Mouse (Mus musculus) kidney, embryonic 16.5 days (tissue): ENCODE measurements around the gene Spaca9. TPM values are rescaled to one million over a fixed set of nuclear protein-coding genes. Genes with fewer than 3 reads are reported as not detected.

ENCODE experiments used
- ATAC-seq: fragments of 200-750 bp; cut with Nextera tagmentation; 2 replicates; pipeline ENCODE4 v1.8.0; 2017; ENCODE audit warnings: moderate TSS enrichment; ENCODE audit not compliant: low FRiP score, low TSS enrichment
- H3K27ac ChIP-seq: fragments of 300-500 bp; sonication (generic); 2 replicates; pipeline ENCODE4 v1.5.1; 2014; ENCODE audit warnings: low read length
- H3K27me3 ChIP-seq: fragments of 300-500 bp; sonication (generic); 2 replicates; pipeline ENCODE4 v1.6.1; 2014; ENCODE audit warnings: low read length, control low read depth, mixed read lengths; ENCODE audit not compliant: insufficient read depth
- H3K36me3 ChIP-seq: fragments of 300-500 bp; sonication (generic); 2 replicates; pipeline ENCODE4 v1.6.1; 2014; ENCODE audit warnings: low read length, control low read depth, mixed read lengths; ENCODE audit not compliant: insufficient read depth
- H3K4me1 ChIP-seq: fragments of 300-500 bp; sonication (generic); 2 replicates; pipeline ENCODE4 v1.6.1; 2014; ENCODE audit warnings: low read length, control low read depth, mixed read lengths; ENCODE audit not compliant: insufficient read depth
- H3K4me2 ChIP-seq: fragments of 300-500 bp; sonication (generic); replicated peaks from 2 replicates; pipeline ENCODE4 v1.6.1; 2014; ENCODE audit warnings: low read depth, low read length
- H3K4me3 ChIP-seq: fragments of 300-500 bp; sonication (generic); 2 replicates; pipeline ENCODE4 v1.5.1; 2014; ENCODE audit warnings: mild to moderate bottlenecking, low read length
- H3K9ac ChIP-seq: fragments of 300-500 bp; sonication (generic); replicated peaks from 2 replicates; pipeline ENCODE4 v1.6.1; 2014; ENCODE audit warnings: low read length
- H3K9me3 ChIP-seq: fragments of 300-500 bp; sonication (generic); 2 replicates; pipeline ENCODE4 v1.6.1; 2016; ENCODE audit warnings: low read length, control low read depth
- WGBS: fragments of 180-500 bp; shearing (Covaris S2); extraction: QIAGEN DNeasy Blood & Tissue Kit; methylation state at CpG from one replicate; pipeline ENCODE4 v1.1.7; 2014; 5-methylcytosine and 5-hydroxymethylcytosine counted together
- polyA plus RNA-seq: library from polyadenylated mRNA; unstranded; fragments of >200 nt; fragmentation: Nextera tagmentation; extraction: Ambion mirVana; gene quantifications from 2 replicates; pipeline ENCODE4 v1.2.1, GENCODE M21; 2015

Gene Spaca9
- polyA plus RNA-seq, 1 experiment from 2014 or later, result 2.7 TPM

- Histone ChIP-seq H3K27ac (no peak overlapping the region), H3K36me3 (peaks cover 67% of the 10 kb centered on the region), H3K9me3 (no peaks in the 10 kb centered on the region), H3K4me2 (no peak overlapping the region), H3K4me1 (no peaks in the 10 kb centered on the region), H3K4me3 (no peak overlapping the region), H3K27me3 (no peaks in the 10 kb centered on the region), H3K9ac (no peak overlapping the region)
- no peak for ATAC-seq
- 38% methylated on average over 4 of the region's 4 CpGs for WGBS
These were observed 18.8 kb downstream of the Spaca9 start for GRCm38 (mm10) chr2:28680710-28681109.

- WGBS, result 93% methylated on average over 8 of the region's 8 CpGs
- H3K27me3 ChIP-seq, result no peaks in the 10 kb centered on the region
- H3K9ac ChIP-seq, result no peak overlapping the region
- H3K4me2 ChIP-seq, result no peak overlapping the region
- H3K36me3 ChIP-seq, result peaks cover 73% of the 10 kb centered on the region
- no peak overlapping the region for H3K27ac ChIP-seq
- H3K4me3 ChIP-seq, result no peak overlapping the region
- no peak for ATAC-seq
- no peaks in the 10 kb centered on the region for H3K9me3 ChIP-seq
- no peaks in the 10 kb centered on the region for H3K4me1 ChIP-seq
These were observed 23.5 kb downstream of the Spaca9 start for GRCm38 (mm10) chr2:28676005-28676404.

- no peaks in the 10 kb centered on the region for H3K4me1 ChIP-seq
- H3K4me3 ChIP-seq, result no peak overlapping the region
- WGBS, result 59% methylated on average over 2 of the region's 2 CpGs
- no peaks in the 10 kb centered on the region for H3K27me3 ChIP-seq
- no peak overlapping the region for H3K9ac ChIP-seq
- H3K9me3 ChIP-seq, result no peaks in the 10 kb centered on the region
- H3K27ac ChIP-seq, result no peak overlapping the region
- H3K4me2 ChIP-seq, result no peak overlapping the region
- no peak for ATAC-seq
- peaks cover 69% of the 10 kb centered on the region for H3K36me3 ChIP-seq
These were observed 28.1 kb downstream of the Spaca9 start for GRCm38 (mm10) chr2:28671438-28671837.

- no peak overlapping the region for H3K4me3 ChIP-seq
- no peak overlapping the region for H3K9ac ChIP-seq
- no peak overlapping the region for H3K27ac ChIP-seq
- no peak for ATAC-seq
- H3K9me3 ChIP-seq, result no peaks in the 10 kb centered on the region
- H3K4me1 ChIP-seq, result no peaks in the 10 kb centered on the region
- WGBS, result 53% methylated on average over 3 of the region's 3 CpGs
- H3K36me3 ChIP-seq, result peaks cover 50% of the 10 kb centered on the region
- no peaks in the 10 kb centered on the region for H3K27me3 ChIP-seq
- no peak overlapping the region for H3K4me2 ChIP-seq
These were observed 33.7 kb downstream of the Spaca9 start for GRCm38 (mm10) chr2:28665818-28666217.

- H3K4me3 ChIP-seq, result no peak overlapping the region
- H3K9me3 ChIP-seq, result no peaks in the 10 kb centered on the region
- no peak overlapping the region for H3K9ac ChIP-seq
- peaks cover 59% of the 10 kb centered on the region for H3K36me3 ChIP-seq
- H3K4me1 ChIP-seq, result no peaks in the 10 kb centered on the region
- no peak overlapping the region for H3K4me2 ChIP-seq
- no peaks in the 10 kb centered on the region for H3K27me3 ChIP-seq
- 87% methylated on average over 3 of the region's 3 CpGs for WGBS
- ATAC-seq, result no peak
- H3K27ac ChIP-seq, result no peak overlapping the region
These were observed 36.6 kb downstream of the Spaca9 start for GRCm38 (mm10) chr2:28662891-28663290.

GRCm38 (mm10) chr2:28656216-28656615 lies 43.3 kb downstream of the Spaca9 start:
- H3K27me3 ChIP-seq, result no peaks in the 10 kb centered on the region
- 75% methylated on average over 8 of the region's 8 CpGs for WGBS
- peaks cover 46% of the 10 kb centered on the region; the same call in 1 of the 2 replicates for H3K36me3 ChIP-seq
- H3K27ac ChIP-seq, result no peak overlapping the region
- H3K4me1 ChIP-seq, result no peaks in the 10 kb centered on the region
- H3K4me2 ChIP-seq, result no peak overlapping the region
- no peak for ATAC-seq
- no peak overlapping the region for H3K9ac ChIP-seq
- H3K9me3 ChIP-seq, result no peaks in the 10 kb centered on the region
- H3K4me3 ChIP-seq, result no peak overlapping the region

- 67% methylated on average over 2 of the region's 2 CpGs for WGBS
- H3K4me3 ChIP-seq, result no peak overlapping the region
- no peak overlapping the region for H3K27ac ChIP-seq
- H3K4me1 ChIP-seq, result no peaks in the 10 kb centered on the region
- H3K9ac ChIP-seq, result no peak overlapping the region
- H3K9me3 ChIP-seq, result no peaks in the 10 kb centered on the region
- no peaks in the 10 kb centered on the region for H3K27me3 ChIP-seq
- H3K4me2 ChIP-seq, result no peak overlapping the region
- no peak for ATAC-seq
- H3K36me3 ChIP-seq, result peaks cover 30% of the 10 kb centered on the region; the same call in 1 of the 2 replicates
These were observed 45.2 kb downstream of the Spaca9 start for GRCm38 (mm10) chr2:28654295-28654694.

- no peak for ATAC-seq
- Histone ChIP-seq H3K9ac (no peak overlapping the region), H3K4me3 (no peak overlapping the region), H3K4me2 (no peak overlapping the region), H3K4me1 (no peaks in the 10 kb centered on the region), H3K27ac (no peak overlapping the region), H3K36me3 (peaks cover 20% of the 10 kb centered on the region; the same call in 1 of the 2 replicates), H3K27me3 (no peaks in the 10 kb centered on the region), H3K9me3 (no peaks in the 10 kb centered on the region)
- 97% methylated on average over 7 of the region's 7 CpGs for WGBS
These were observed 46.2 kb downstream of the Spaca9 start for GRCm38 (mm10) chr2:28653351-28653750.

GRCm38 (mm10) chr2:28650526-28650925 lies 49.0 kb downstream of the Spaca9 start:
- Histone ChIP-seq H3K4me2 (no peak overlapping the region), H3K4me1 (no peaks in the 10 kb centered on the region), H3K9me3 (no peaks in the 10 kb centered on the region), H3K27ac (no peak overlapping the region), H3K27me3 (no peaks in the 10 kb centered on the region), H3K36me3 (peaks cover 7% of the 10 kb centered on the region; the same call in 1 of the 2 replicates), H3K9ac (no peak overlapping the region), H3K4me3 (no peak overlapping the region)
- no peak for ATAC-seq

- no peak overlapping the region for H3K27ac ChIP-seq
- WGBS, result 82% methylated on average over 3 of the region's 3 CpGs
- no peak overlapping the region for H3K4me2 ChIP-seq
- ATAC-seq, result no peak
- H3K9ac ChIP-seq, result no peak overlapping the region
- H3K27me3 ChIP-seq, result no peaks in the 10 kb centered on the region
- no peak overlapping the region for H3K4me3 ChIP-seq
- no peaks in the 10 kb centered on the region for H3K36me3 ChIP-seq
- peaks cover 33% of the 10 kb centered on the region for H3K4me1 ChIP-seq
- no peaks in the 10 kb centered on the region for H3K9me3 ChIP-seq
These were observed 56.4 kb downstream of the Spaca9 start for GRCm38 (mm10) chr2:28643081-28643480.
